Mouse (Mus musculus) lung, postnatal 0 days (tissue): Measurements from ENCODE around the gene Pdcl2. TPM values are rescaled to one million over a fixed set of nuclear protein-coding genes. Genes with fewer than 3 reads are reported as not detected.

ENCODE experiments used
- ATAC-seq: fragments of 200-750 bp; cut with Nextera tagmentation; 2 replicates; pipeline ENCODE4 v1.8.0; 2017; ENCODE audit warnings: moderate library complexity
- DNase-seq: peaks from one replicate; pipeline ENCODE4 v3.0.0-alpha.2; 2016; ENCODE audit warnings: low spot score
- H3K27ac ChIP-seq: fragments of 300-500 bp; sonication (generic); 2 replicates; pipeline ENCODE4 v1.5.1; 2014; ENCODE audit warnings: antibody characterized with exemption, mild to moderate bottlenecking, low read length, mixed read lengths
- H3K27me3 ChIP-seq: fragments of 300-500 bp; sonication (generic); replicated peaks from 2 replicates; pipeline ENCODE4 v1.6.1; 2014; ENCODE audit warnings: low read length, mixed read lengths; ENCODE audit not compliant: insufficient read depth
- H3K36me3 ChIP-seq: fragments of 300-500 bp; sonication (generic); 2 replicates; pipeline ENCODE4 v1.6.1; 2014; ENCODE audit warnings: low read length, mixed read lengths; ENCODE audit not compliant: insufficient read depth
- H3K4me1 ChIP-seq: fragments of 300-500 bp; sonication (generic); 2 replicates; pipeline ENCODE4 v1.6.1; 2014; ENCODE audit warnings: antibody characterized with exemption, low read depth, low read length, mixed read lengths; ENCODE audit not compliant: insufficient read depth
- H3K4me2 ChIP-seq: fragments of 300-500 bp; sonication (generic); replicated peaks from 2 replicates; pipeline ENCODE4 v1.6.1; 2014; ENCODE audit warnings: low read depth, mild to moderate bottlenecking, low read length, moderate library complexity, mixed read lengths
- H3K4me3 ChIP-seq: fragments of 300-500 bp; sonication (generic); 2 replicates; pipeline ENCODE4 v1.5.1; 2014; ENCODE audit warnings: low read depth, low read length
- H3K9ac ChIP-seq: fragments of 300-500 bp; sonication (generic); replicated peaks from 2 replicates; pipeline ENCODE4 v1.6.1; 2014; ENCODE audit warnings: low read depth, mild to moderate bottlenecking
- H3K9me3 ChIP-seq: fragments of 300-500 bp; sonication (generic); 2 replicates; pipeline ENCODE4 v1.6.1; 2016; ENCODE audit warnings: low read length, mixed read lengths
- CTCF ChIP-seq: IDR thresholded peaks from 2 replicates; pipeline ENCODE4 v1.5.1; 2016; ENCODE audit warnings: antibody characterized with exemption, mild to moderate bottlenecking
- EP300 ChIP-seq: IDR thresholded peaks from 2 replicates; pipeline ENCODE4 v1.6.1; 2016; ENCODE audit warnings: antibody characterized with exemption, mild to moderate bottlenecking, control low read depth
- WGBS: fragments of 180-500 bp; shearing (Covaris S2); extraction: QIAGEN DNeasy Blood & Tissue Kit; methylation state at CpG from one replicate; pipeline ENCODE4 v1.1.7; 2014; 5-methylcytosine and 5-hydroxymethylcytosine counted together
- polyA plus RNA-seq: library from polyadenylated mRNA; unstranded; fragments of >200 nt; fragmentation: Nextera tagmentation; extraction: Ambion mirVana; gene quantifications from 2 replicates; pipeline ENCODE4 v1.2.1, GENCODE M21; 2015

The Pdcl2 gene
- polyA plus RNA-seq, 1 experiment from 2014 or later: not detected

DNA sequence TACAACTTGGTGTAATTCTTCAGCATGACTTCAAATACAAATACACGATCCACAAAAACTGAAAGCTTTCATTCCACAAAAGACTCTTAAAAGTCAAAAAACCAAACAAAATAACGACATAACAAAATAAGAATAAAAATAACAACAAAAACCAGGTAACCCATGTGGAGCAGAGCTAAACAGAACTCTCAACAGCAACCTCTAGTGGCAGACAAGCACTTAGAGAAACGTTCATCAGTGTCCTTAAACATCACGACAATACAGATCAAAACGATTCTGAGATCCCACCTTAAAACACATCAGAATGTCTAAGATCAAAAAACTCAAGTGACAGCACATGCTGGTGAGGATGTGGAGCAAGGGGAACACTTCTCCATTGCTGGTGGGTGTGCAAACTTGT is 43.9 kb downstream of the Pdcl2 start:
- Histone ChIP-seq H3K9me3 (no peaks in the 10 kb centered on the region), H3K4me1 (no peaks in the 10 kb centered on the region), H3K4me3 (no peak overlapping the region), H3K27ac (no peak overlapping the region), H3K9ac (no peak overlapping the region), H3K36me3 (no peaks in the 10 kb centered on the region), H3K27me3 (no peaks in the 10 kb centered on the region), H3K4me2 (no peak overlapping the region)
- DNase-seq: no peak
- 71% methylated on average over 5 of the region's 5 CpGs for WGBS
- ATAC-seq: no peak
- no peak for TF ChIP-seq EP300
- TF ChIP-seq CTCF: no peak

DNA sequence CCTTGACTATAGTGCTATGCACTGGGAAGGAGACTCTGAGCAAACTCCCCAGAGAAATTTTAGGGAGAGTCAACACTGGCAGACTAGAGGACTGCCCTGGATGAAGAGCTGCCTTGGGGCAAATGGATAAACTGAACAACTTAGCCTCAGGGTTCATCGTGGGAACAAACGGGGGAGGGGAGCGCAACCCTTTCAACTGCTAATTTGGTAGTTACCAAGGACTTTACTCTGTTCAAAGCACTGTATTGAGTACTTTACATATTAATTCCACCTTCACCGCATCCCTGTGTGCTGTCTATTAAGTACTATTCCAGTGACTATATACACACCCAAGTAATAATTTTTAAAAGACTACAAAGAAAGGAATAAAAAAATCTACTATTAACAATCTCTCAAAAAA is 45.3 kb downstream of the Pdcl2 start:
- no peak overlapping the region for H3K4me2 ChIP-seq
- no peak for ATAC-seq
- WGBS: 81% methylated on average over 4 of the region's 4 CpGs

DNA sequence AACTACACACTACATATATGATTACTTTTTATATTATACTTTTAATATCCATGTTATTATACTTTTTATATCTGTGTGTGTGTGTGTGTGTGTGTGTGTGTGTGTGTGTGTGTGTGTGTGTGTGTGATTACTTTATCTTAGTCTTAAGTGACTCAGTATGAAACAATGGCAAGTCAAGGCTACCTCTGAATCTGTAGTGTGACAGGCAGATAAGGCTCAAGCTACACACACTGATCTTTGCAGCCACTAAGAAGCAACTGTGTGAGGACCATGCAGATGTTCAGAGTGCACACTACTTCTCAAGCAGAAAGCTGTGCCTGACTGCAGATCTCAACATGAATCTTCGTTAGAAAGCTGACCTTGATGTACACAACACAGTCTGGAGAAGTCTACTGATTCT is 47.1 kb downstream of the Pdcl2 start:
- no peak for DNase-seq
- Histone ChIP-seq H3K4me3 (no peak overlapping the region), H3K9me3 (no peaks in the 10 kb centered on the region), H3K9ac (no peak overlapping the region), H3K4me2 (no peak overlapping the region), H3K27me3 (no peaks in the 10 kb centered on the region), H3K27ac (no peak overlapping the region), H3K4me1 (no peaks in the 10 kb centered on the region), H3K36me3 (no peaks in the 10 kb centered on the region)
- 44% methylated on average over 1 of the region's 1 CpGs for WGBS
- no peak for ATAC-seq
- TF ChIP-seq CTCF (no peak), EP300 (no peak)

More for the DNA sequence above, 45.3 kb downstream of the Pdcl2 start:
- DNase-seq: no peak
- TF ChIP-seq CTCF (no peak), EP300 (no peak)
- H3K27ac ChIP-seq: no peak overlapping the region
- H3K4me3 ChIP-seq: no peak overlapping the region
- H3K36me3 ChIP-seq: no peaks in the 10 kb centered on the region
- no peaks in the 10 kb centered on the region for H3K4me1 ChIP-seq
- H3K9me3 ChIP-seq: no peaks in the 10 kb centered on the region
- no peaks in the 10 kb centered on the region for H3K27me3 ChIP-seq
- no peak overlapping the region for H3K9ac ChIP-seq

DNA sequence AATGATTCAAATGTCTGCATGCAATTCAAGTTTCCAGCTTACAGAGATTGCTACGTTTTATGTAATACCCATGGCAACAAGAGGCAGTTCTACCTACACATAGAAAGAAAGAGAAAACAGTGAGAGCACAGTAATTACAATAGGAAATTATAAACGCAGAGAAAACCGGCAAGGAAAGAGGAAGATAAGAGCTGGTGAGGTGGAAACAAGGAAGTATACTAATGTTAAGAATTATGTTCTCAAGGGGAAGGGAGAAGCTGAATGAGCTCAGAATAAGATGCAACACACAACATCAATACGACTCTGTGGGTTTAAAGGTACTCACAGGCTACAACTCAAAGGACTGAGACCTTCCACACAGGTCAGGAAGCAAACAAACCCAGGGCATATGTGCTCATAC is 56.0 kb downstream of the Pdcl2 start:
- DNase-seq (no peak), ATAC-seq (no peak)
- Histone ChIP-seq H3K27me3 (no peaks in the 10 kb centered on the region), H3K4me3 (no peak overlapping the region), H3K27ac (no peak overlapping the region), H3K4me1 (no peaks in the 10 kb centered on the region), H3K9ac (no peak overlapping the region), H3K36me3 (no peaks in the 10 kb centered on the region), H3K9me3 (no peaks in the 10 kb centered on the region), H3K4me2 (no peak overlapping the region)
- TF ChIP-seq CTCF (no peak), EP300 (no peak)
- 58% methylated on average over 4 of the region's 4 CpGs for WGBS

Other genes with a start within 250 kb of the Pdcl2 start
- 48.1 and 49.3 TPM in 2 replicates for gene Srd5a3, start 190.9 kb downstream of the Pdcl2 start, polyA plus RNA-seq
- 107 and 112 TPM in 2 replicates for gene Tmem165, start 147.3 kb downstream of the Pdcl2 start, polyA plus RNA-seq
- 11.4 and 11.5 TPM in 2 replicates for gene Clock, start 26.4 kb downstream of the Pdcl2 start, polyA plus RNA-seq
- 0.29 TPM in 2 replicates for gene Nmu, start 32.6 kb upstream of the Pdcl2 start, polyA plus RNA-seq
- gene Gm7271, start 152.9 kb upstream of the Pdcl2 start, polyA plus RNA-seq: not detected in 2 replicates
- 13.9 and 14.0 TPM in 2 replicates for gene Exoc1, start 198.2 kb upstream of the Pdcl2 start, polyA plus RNA-seq